Mouse (Mus musculus) adrenal gland, adult 8-10 months (tissue): ENCODE measurements around the gene Tmf1. TPM values are rescaled to one million over a fixed set of nuclear protein-coding genes. Genes with fewer than 3 reads are reported as not detected.

ENCODE experiments used
- DNase-seq: peaks from one replicate; pipeline ENCODE4 v3.0.0; 2022
- total RNA-seq, 4 experiments: library from RNA; stranded (reverse); gene quantifications; 2 replicates each; pipeline ENCODE4 v1.2.4; 2022

Tmf1 gene
- total RNA-seq, 4 experiments from 2014 or later: 45.7 to 50.8 (median 47.5) TPM

- no peak for DNase-seq
These were observed 74.6 kb downstream of the Tmf1 start for GRCm38 (mm10) chr6:97104264-97104852.

Other genes with a start within 250 kb of the Tmf1 start
- 1 to 10 TPM in 2 of 4 experiments, under 1 TPM in 2; 0.70 to 2.8 (median 1.2) TPM for gene Fam19a4, start 118.7 kb downstream of the Tmf1 start, total RNA-seq
- 10 to 100 TPM; 31.5 to 56.0 (median 44.0) TPM for gene Eogt, start 29.9 kb downstream of the Tmf1 start, total RNA-seq
- 10 to 100 TPM; 51.9 to 66.2 (median 63.3) TPM for gene Uba3, start 26.5 kb upstream of the Tmf1 start, total RNA-seq
- gene Arl6ip5, start 31.6 kb upstream of the Tmf1 start, total RNA-seq: 100 to 1,000 TPM; 114 to 145 (median 129) TPM
- under 1 TPM in 2 of 4 experiments, not detected in 2; 0.15 to 0.16 TPM for gene Lmod3, start 73.6 kb upstream of the Tmf1 start, total RNA-seq